Mouse (Mus musculus) kidney, postnatal 0 days (tissue): ENCODE measurements around the gene Nup160. TPM values are rescaled to one million over a fixed set of nuclear protein-coding genes. Genes with fewer than 3 reads are reported as not detected.

Experiments
- ATAC-seq: fragments of 200-750 bp; cut with Nextera tagmentation; replicated peaks from 2 replicates; pipeline ENCODE4 v1.8.0; 2017; ENCODE audit warnings: low read depth, moderate number of reproducible peaks, moderate TSS enrichment, moderate library complexity; ENCODE audit not compliant: low FRiP score
- DNase-seq: peaks from one replicate; pipeline ENCODE4 v3.0.0-alpha.2; 2016; ENCODE audit warnings: low spot score
- H3K27ac ChIP-seq: fragments of 300-500 bp; sonication (generic); 2 replicates; pipeline ENCODE4 v1.5.1; 2014; ENCODE audit warnings: mild to moderate bottlenecking
- H3K27me3 ChIP-seq: fragments of 300-500 bp; sonication (generic); 2 replicates; pipeline ENCODE4 v1.6.1; 2014; ENCODE audit warnings: low read length, mixed read lengths; ENCODE audit not compliant: insufficient read depth
- H3K36me3 ChIP-seq: fragments of 300-500 bp; sonication (generic); 2 replicates; pipeline ENCODE4 v1.6.1; 2014; ENCODE audit warnings: low read length, mixed read lengths; ENCODE audit not compliant: insufficient read depth
- H3K4me1 ChIP-seq: fragments of 300-500 bp; sonication (generic); replicated peaks from 2 replicates; pipeline ENCODE4 v1.6.1; 2014; ENCODE audit warnings: antibody characterized with exemption, low read length, mixed read lengths; ENCODE audit not compliant: insufficient read depth
- H3K4me2 ChIP-seq: fragments of 300-500 bp; sonication (generic); 2 replicates; pipeline ENCODE4 v1.6.1; 2014; ENCODE audit warnings: mild to moderate bottlenecking, low read length, moderate library complexity, mixed read lengths
- H3K4me3 ChIP-seq: fragments of 300-500 bp; sonication (generic); replicated peaks from 2 replicates; pipeline ENCODE4 v1.5.1; 2014; ENCODE audit warnings: low read depth, low read length
- H3K9ac ChIP-seq: fragments of 300-500 bp; sonication (generic); 2 replicates; pipeline ENCODE4 v1.6.1; 2014; ENCODE audit warnings: low read depth, low read length
- H3K9me3 ChIP-seq: fragments of 300-500 bp; sonication (generic); replicated peaks from 2 replicates; pipeline ENCODE4 v1.6.1; 2016; ENCODE audit warnings: low read length, inconsistent platforms, mixed read lengths
- CTCF ChIP-seq: IDR thresholded peaks from 2 replicates; pipeline ENCODE4 v1.5.1; 2016; ENCODE audit warnings: antibody characterized with exemption, low read depth, mild to moderate bottlenecking, moderate library complexity
- WGBS: fragments of 180-500 bp; shearing (Covaris S2); extraction: QIAGEN DNeasy Blood & Tissue Kit; methylation state at CpG from one replicate; pipeline ENCODE4 v1.1.7; 2014; 5-methylcytosine and 5-hydroxymethylcytosine counted together
- polyA plus RNA-seq: library from polyadenylated mRNA; unstranded; fragments of >200 nt; fragmentation: Nextera tagmentation; extraction: Ambion mirVana; gene quantifications from 2 replicates; pipeline ENCODE4 v1.2.1, GENCODE M21; 2015

Nup160 gene
- polyA plus RNA-seq = 19.9 and 21.4 TPM in 2 replicates

DNA sequence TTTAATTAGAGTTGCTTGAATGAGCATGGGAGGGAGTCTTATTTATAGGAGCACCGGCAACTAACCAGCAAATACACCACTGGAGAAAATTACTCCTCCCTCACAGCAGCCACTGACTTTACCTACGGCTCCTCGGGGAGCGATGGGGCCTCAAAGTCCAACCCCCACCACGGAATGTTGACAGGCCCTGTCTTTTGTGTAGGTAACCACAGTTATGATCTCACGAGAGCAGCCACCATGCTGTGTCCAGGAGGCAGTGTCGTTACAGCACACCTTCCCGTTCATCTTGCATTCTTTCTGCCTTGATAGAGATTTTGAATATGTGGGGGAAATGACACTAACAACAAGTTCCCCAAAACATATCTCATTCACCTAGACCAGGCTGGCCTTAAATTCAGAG is at the start of gene Nup160:
Nup160 (plus strand) TSS at position 209 of the 400 bp plus-strand sequence.
- Histone ChIP-seq H3K4me2 (no peak within 1 kb of the TSS), H3K9me3 (no peaks in the 10 kb centered on the region), H3K9ac (no peak within 1 kb of the TSS), H3K36me3 (no peaks in the 10 kb centered on the region), H3K27ac (no peak within 1 kb of the TSS), H3K4me1 (no peaks in the 10 kb centered on the region), H3K27me3 (no peaks in the 10 kb centered on the region), H3K4me3 (no peak within 1 kb of the TSS)
- no peak for TF ChIP-seq CTCF
- no peak for DNase-seq
- WGBS = 62% methylated on average over 8 of the region's 8 CpGs
- no peak for ATAC-seq

DNA sequence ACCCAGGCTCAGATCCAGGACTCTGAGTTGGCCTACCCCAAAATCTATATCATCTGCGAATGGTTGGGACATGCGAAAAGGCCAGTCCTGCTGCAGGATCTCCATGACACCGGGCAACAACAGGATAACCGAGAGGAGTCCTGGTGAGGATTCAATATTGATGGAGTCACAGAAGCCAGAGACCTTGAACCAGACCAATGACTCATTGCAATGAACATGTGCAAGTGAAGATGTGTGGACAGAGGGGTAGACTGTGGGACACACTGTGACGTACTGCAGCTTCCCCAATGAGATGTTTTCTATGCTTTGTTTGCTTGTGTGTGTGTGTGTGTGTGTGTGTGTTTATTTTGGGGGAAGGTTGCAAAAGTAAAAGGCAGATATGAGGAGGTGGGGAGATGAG is 48.8 kb upstream of the Nup160 start:
- no peak for ATAC-seq
- Histone ChIP-seq H3K36me3 (no peaks in the 10 kb centered on the region), H3K27me3 (no peaks in the 10 kb centered on the region), H3K4me3 (no peak overlapping the region), H3K4me1 (no peaks in the 10 kb centered on the region), H3K9me3 (no peaks in the 10 kb centered on the region), H3K9ac (no peak overlapping the region), H3K27ac (no peak overlapping the region), H3K4me2 (no peak overlapping the region)
- WGBS = 91% methylated on average over 5 of the region's 5 CpGs
- no peak for TF ChIP-seq CTCF
- DNase-seq = no peak

DNA sequence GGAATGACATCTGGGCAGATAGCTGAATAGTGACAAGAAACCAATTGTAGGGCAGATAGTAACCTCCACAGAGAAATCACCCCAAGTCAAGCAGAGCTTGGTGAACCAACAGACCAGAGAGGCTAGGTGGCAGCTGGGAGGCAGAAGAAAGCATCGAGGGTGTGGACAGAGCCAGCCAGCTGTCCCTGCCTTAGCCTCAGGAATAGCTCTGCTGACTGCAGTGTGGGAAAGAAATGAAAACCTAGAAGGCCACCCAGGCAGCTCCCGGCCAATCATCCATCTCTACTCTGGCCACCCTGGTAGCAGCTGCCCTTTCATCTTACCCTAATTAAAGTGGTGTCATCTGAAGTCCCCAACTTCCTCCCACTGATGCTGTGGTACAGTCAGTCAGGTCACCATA is 47.5 kb upstream of the Nup160 start:
- DNase-seq (peak; percentile 37), ATAC-seq (no peak)
- Histone ChIP-seq H3K4me1 (no peaks in the 10 kb centered on the region), H3K9me3 (no peaks in the 10 kb centered on the region), H3K27ac (no peak overlapping the region), H3K4me2 (no peak overlapping the region), H3K4me3 (no peak overlapping the region), H3K27me3 (no peaks in the 10 kb centered on the region), H3K36me3 (no peaks in the 10 kb centered on the region), H3K9ac (no peak overlapping the region)
- 14% methylated on average over 2 of the region's 2 CpGs for WGBS
- no peak for TF ChIP-seq CTCF

GRCm38 (mm10) chr2:90631938-90632733 is 44.9 kb upstream of the Nup160 start:
- Histone ChIP-seq H3K4me3 (no peak overlapping the region), H3K4me2 (no peak overlapping the region), H3K9me3 (no peaks in the 10 kb centered on the region), H3K36me3 (no peaks in the 10 kb centered on the region), H3K9ac (no peak overlapping the region), H3K27ac (no peak overlapping the region), H3K27me3 (no peaks in the 10 kb centered on the region), H3K4me1 (no peaks in the 10 kb centered on the region)
- ATAC-seq (no peak), DNase-seq (no peak)
- TF ChIP-seq CTCF = no peak
- 72% methylated on average over 16 of the region's 16 CpGs for WGBS

- DNase-seq = no peak
- no peak for TF ChIP-seq CTCF
- Histone ChIP-seq H3K4me1 (no peaks in the 10 kb centered on the region), H3K36me3 (no peaks in the 10 kb centered on the region), H3K4me3 (no peak overlapping the region), H3K9me3 (no peaks in the 10 kb centered on the region), H3K27me3 (no peaks in the 10 kb centered on the region), H3K4me2 (no peak overlapping the region), H3K27ac (no peak overlapping the region), H3K9ac (no peak overlapping the region)
- ATAC-seq = no peak
Measured at GRCm38 (mm10) chr2:90634671-90635070, 42.3 kb upstream of the Nup160 start.

DNA sequence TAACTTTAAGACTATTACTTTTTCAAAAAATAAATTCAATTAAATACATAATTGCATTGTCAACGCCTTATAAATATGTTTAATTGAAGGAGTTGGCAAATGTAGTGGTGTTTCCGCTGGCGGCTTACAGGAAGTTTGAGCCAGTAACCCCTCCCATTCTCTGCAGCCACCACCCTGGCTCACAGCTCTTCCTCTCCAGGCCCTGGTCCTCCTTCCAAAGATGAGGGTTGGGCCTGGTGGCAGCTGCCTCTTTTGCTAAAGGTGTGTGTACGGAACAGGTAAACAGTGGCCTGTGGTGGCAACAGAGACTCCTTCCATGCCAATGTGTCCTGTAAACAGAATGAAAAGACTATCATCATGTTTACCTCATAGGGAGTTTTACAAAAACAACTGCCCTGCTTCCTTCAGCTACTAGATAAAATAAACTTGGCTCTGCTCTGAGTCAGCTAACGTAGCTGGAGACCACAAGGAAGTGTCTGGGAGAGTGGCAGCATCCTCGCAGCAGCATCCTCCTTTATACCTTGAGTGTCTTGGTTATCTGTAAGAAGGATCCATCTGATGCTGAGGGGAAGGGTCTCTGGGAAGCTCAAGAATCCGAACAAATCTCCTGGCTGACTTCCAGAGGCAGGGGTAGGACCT is 41.8 kb upstream of the Nup160 start:
- no peaks in the 10 kb centered on the region for H3K27me3 ChIP-seq
- no peak for TF ChIP-seq CTCF
- ATAC-seq (no peak), DNase-seq (no peak)
- H3K4me2 ChIP-seq = no peak overlapping the region
- no peaks in the 10 kb centered on the region for H3K36me3 ChIP-seq
- H3K9ac ChIP-seq = no peak overlapping the region
- no peak overlapping the region for H3K27ac ChIP-seq
- no peaks in the 10 kb centered on the region for H3K9me3 ChIP-seq
- H3K4me1 ChIP-seq = no peaks in the 10 kb centered on the region
- WGBS = 59% methylated on average over 7 of the region's 7 CpGs
- H3K4me3 ChIP-seq = no peak overlapping the region
